Comparison of ENCODE assay signal across 20 mouse cellular contexts in genomic region chr9:13621941-13622340, GRCm38 (mm10).
DNase-seq lines count a peak whose midpoint lies in the region; ATAC-seq and TF ChIP-seq lines count a peak whose summit lies in the region.
"Had no signal": no experiment of that assay in that cellular context is flagged by ENCODE, and none has a peak within 500 bp of the region (broad histone marks: within the 10 kb centered on the region; RNA-seq: fewer than 3 reads in every experiment).

No protein-coding gene starts in this region.

- TF ChIP-seq EP300 in heart, adult 2 months (IDR thresholded peaks at IDR 0.05; ENCODE audit: insufficient read depth, low read depth, low read length): no peak
- no peak for TF ChIP-seq EP300 in CH12.LX (IDR thresholded peaks at IDR 0.05; ENCODE audit: low read length)

- H3K4me3 ChIP-seq in heart, adult 2 months: no peak overlapping the region
- no peak overlapping the region for H3K4me3 ChIP-seq in heart, embryonic 12.5 days
- no peak overlapping the region for H3K4me3 ChIP-seq in kidney, embryonic 16.5 days (ENCODE audit: low read length)
- H3K4me3 ChIP-seq in CH12.LX (replicated peaks in 1 of 3; ENCODE audit: low read depth in 2 of 3, low read length in 2 of 3, poor library complexity in 1 of 3): no peak overlapping the region
- H3K4me3 ChIP-seq: embryonic facial prominence, embryonic 10.5 days; hindbrain, embryonic 15.5 days; midbrain, embryonic 12.5 days; stomach, embryonic 15.5 days had no signal

- no peaks in the 10 kb centered on the region for H3K36me3 ChIP-seq in heart, adult 2 months (ENCODE audit: control insufficient read depth, insufficient read depth, low read length)
- peaks cover 15% of the 10 kb centered on the region for H3K36me3 ChIP-seq in heart, embryonic 12.5 days
- H3K36me3 ChIP-seq in kidney, embryonic 16.5 days (ENCODE audit: insufficient read depth, low read length): 0 out of 2 replicates have a peak, but pooled peaks cover 5% of the 10 kb centered on the region
- peaks cover 13 to 28% of the 10 kb centered on the region in 2 experiments for H3K36me3 ChIP-seq in CH12.LX (replicated peaks in 1 of 2; ENCODE audit: control insufficient read depth in 1 of 2, insufficient read depth in 1 of 2, low read length in 1 of 2)
- H3K36me3 ChIP-seq: hindbrain, embryonic 15.5 days; stomach, embryonic 15.5 days had no signal

- intact Hi-C loops in heart, adult 2 months (cut with DNase I): no loop called here

- no peak for ATAC-seq in heart, embryonic 12.5 days (ENCODE audit: insufficient number of reproducible peaks, low FRiP score)
- peak; percentile 42; the same call in 1 of the 2 replicates for ATAC-seq in kidney, embryonic 16.5 days (ENCODE audit: low FRiP score, low TSS enrichment)
- ATAC-seq in neutrophil, adult 5-6 weeks (ENCODE audit: extremely low read depth, insufficient number of reproducible peaks, low FRiP score, poor library complexity, severe bottlenecking): 0 out of 2 replicates have a peak, but pooled peaks have one; percentile 6
- ATAC-seq: forebrain, embryonic 16.5 days had no signal

- 0 out of 2 replicates have a peak, but pooled peaks cover 1% of the 10 kb centered on the region for H3K4me1 ChIP-seq in heart, adult 2 months (ENCODE audit: control insufficient read depth, insufficient read depth, low read length)
- H3K4me1 ChIP-seq in heart, embryonic 12.5 days (replicated peaks): 0 out of 2 replicates have a peak, but pooled peaks cover 3% of the 10 kb centered on the region
- peaks cover 4% of the 10 kb centered on the region; the same call in 1 of the 2 replicates for H3K4me1 ChIP-seq in kidney, embryonic 16.5 days (ENCODE audit: insufficient read depth, low read length)
- 0 out of 4 replicates have a peak, but pooled peaks cover 0 to 1% of the 10 kb centered on the region in 2 experiments for H3K4me1 ChIP-seq in CH12.LX (ENCODE audit: control insufficient read depth in 1 of 2, insufficient read depth in 2 of 2)
- H3K4me1 ChIP-seq: stomach, embryonic 15.5 days had no signal

- H3K4me2 ChIP-seq in heart, embryonic 12.5 days: no peak overlapping the region
- no peak overlapping the region for H3K4me2 ChIP-seq in kidney, embryonic 16.5 days (replicated peaks; ENCODE audit: low read depth, low read length)
- no peak overlapping the region for H3K4me2 ChIP-seq in CH12.LX (ENCODE audit: insufficient read depth, low read depth, poor library complexity, severe bottlenecking)
- H3K4me2 ChIP-seq: hindbrain, embryonic 15.5 days; midbrain, embryonic 12.5 days; stomach, embryonic 15.5 days had no signal

- peak; percentile 41 for TF ChIP-seq CTCF in heart, adult 2 months (IDR thresholded peaks at IDR 0.05)
- TF ChIP-seq CTCF in CH12.LX (conservative IDR thresholded peaks at IDR 0.05 in 1 of 2, IDR thresholded peaks at IDR 0.05 in 1 of 2; ENCODE audit: low read depth in 2 of 2, low read length in 2 of 2): peak in 1 of 2 experiments; percentile 40; a peak in 2 of 4 replicates

- no peak for DNase-seq in heart, adult 2 months
- no peak for DNase-seq in kidney, postnatal 10 days
- DNase-seq in CH12.LX (ENCODE audit: extremely low read depth): no peak
- DNase-seq in spleen, postnatal 14 days (ENCODE audit: low spot score in 2 of 2): no peak
- DNase-seq: adrenal gland, postnatal 25 days; gastrocnemius, postnatal 25 days; kidney, adult 11 months; layer of hippocampus, postnatal 36 days; right cerebral cortex, postnatal 14 days; spleen, adult 18-20 months; thymus, adult 2 months; thymus, postnatal 4 days had no signal

- H3K27me3 ChIP-seq in heart, adult 2 months (ENCODE audit: control insufficient read depth, insufficient read depth, low read length): no peaks in the 10 kb centered on the region
- H3K27me3 ChIP-seq in heart, embryonic 12.5 days (replicated peaks): no peaks in the 10 kb centered on the region
- H3K27me3 ChIP-seq in kidney, embryonic 16.5 days (ENCODE audit: insufficient read depth, low read length): no peaks in the 10 kb centered on the region
- H3K27me3 ChIP-seq in CH12.LX (replicated peaks): no peaks in the 10 kb centered on the region
- H3K27me3 ChIP-seq: hindbrain, embryonic 15.5 days; midbrain, embryonic 12.5 days; stomach, embryonic 15.5 days had no signal

- WGBS in heart, adult 2 months: 90% methylated on average over 3 of the region's 3 CpGs
- 92% methylated on average over 3 of the region's 3 CpGs for WGBS in heart, embryonic 12.5 days
- WGBS in kidney, embryonic 16.5 days: 81% methylated on average over 3 of the region's 3 CpGs

- in situ Hi-C loops in CH12.LX (cut with MboI; ENCODE audit: low pct_ligation_motif_present, low pct_unique_long_range_greater_than_20kb, low sequenced_read_pairs): no loop called here

- TF ChIP-seq RAD21 in CH12.LX (IDR thresholded peaks at IDR 0.05; ENCODE audit: low read depth, low read length): peak; percentile 51

- no peaks in the 10 kb centered on the region for H3K9me3 ChIP-seq in heart, embryonic 12.5 days (replicated peaks)
- 0 out of 2 replicates have a peak, but pooled peaks cover 4% of the 10 kb centered on the region for H3K9me3 ChIP-seq in kidney, embryonic 16.5 days (ENCODE audit: low read length)
- H3K9me3 ChIP-seq in CH12.LX (replicated peaks; ENCODE audit: low read length): no peaks in the 10 kb centered on the region
- H3K9me3 ChIP-seq: embryonic facial prominence, embryonic 10.5 days; hindbrain, embryonic 15.5 days; midbrain, embryonic 12.5 days; stomach, embryonic 15.5 days had no signal

- H3K27ac ChIP-seq in heart, adult 2 months: no peak overlapping the region
- no peak overlapping the region for H3K27ac ChIP-seq in heart, embryonic 12.5 days (ENCODE audit: poor library complexity, severe bottlenecking)
- no peak overlapping the region for H3K27ac ChIP-seq in kidney, embryonic 16.5 days (ENCODE audit: low read length)
- H3K27ac ChIP-seq in CH12.LX (ENCODE audit: insufficient read depth, low read depth): no peak overlapping the region
- H3K27ac ChIP-seq: hindbrain, embryonic 15.5 days; midbrain, embryonic 12.5 days; stomach, embryonic 15.5 days had no signal

- H3K9ac ChIP-seq in heart, adult 2 months (ENCODE audit: low read depth, low read length): no peak overlapping the region
- H3K9ac ChIP-seq in heart, embryonic 12.5 days: no peak overlapping the region
- H3K9ac ChIP-seq in kidney, embryonic 16.5 days (replicated peaks; ENCODE audit: low read length): no peak overlapping the region
- no peak overlapping the region for H3K9ac ChIP-seq in CH12.LX (ENCODE audit: insufficient read depth, low read depth)
- H3K9ac ChIP-seq: hindbrain, embryonic 15.5 days; midbrain, embryonic 12.5 days; stomach, embryonic 15.5 days had no signal

- TF ChIP-seq POLR2A in heart, adult 2 months (IDR thresholded peaks at IDR 0.05; ENCODE audit: insufficient read depth, low read depth, low read length): no peak
- no peak for TF ChIP-seq POLR2A in CH12.LX (IDR thresholded peaks at IDR 0.05; ENCODE audit: low read depth, low read length)

- 0 out of 2 replicates have a peak, but pooled peaks cover 4% of the 10 kb centered on the region for H3K79me2 ChIP-seq in heart, adult 2 months (replicated peaks; ENCODE audit: control insufficient read depth, insufficient read depth, low read length)
- no peaks in the 10 kb centered on the region for H3K79me2 ChIP-seq in CH12.LX (replicated peaks; ENCODE audit: control insufficient read depth, extremely low read depth, insufficient read depth, poor library complexity, severe bottlenecking)

- dilution Hi-C loops in CH12.LX (cut with MboI; ENCODE audit: extremely low pct_ligation_motif_present, extremely low pct_unique_long_range_greater_than_20kb, low sequenced_read_pairs): no loop called here

TF ChIP-seq in CH12.LX, 34 proteins besides CTCF, POLR2A, EP300 and RAD21:
- peak; percentile 55 for TF ChIP-seq SMC3 (IDR thresholded peaks at IDR 0.05; ENCODE audit: low read depth, low read length)
- no peak for TF ChIP-seq TBP (conservative IDR thresholded peaks at IDR 0.05; ENCODE audit: low read depth, low read length)
